Mouse (Mus musculus) olfactory bulb, adult 2 months (tissue): ENCODE results near the gene B4galt3. TPM values are rescaled to one million over a fixed set of nuclear protein-coding genes. Genes with fewer than 3 reads are reported as not detected.
"Not testable (repeated sequence)": the region's sequence is repeated elsewhere in the genome, so short reads cannot be mapped to it uniquely, and the experiment has no call there.

Experiments used
- H3K27ac ChIP-seq: fragments of 200-500 bp; 2 replicates; pipeline ENCODE4 v1.5.1; 2012; ENCODE audit warnings: low read depth, low read length; ENCODE audit not compliant: insufficient read depth
- H3K4me1 ChIP-seq: fragments of 200-500 bp; 2 replicates; pipeline ENCODE4 v1.6.1; 2012; ENCODE audit warnings: low read length; ENCODE audit not compliant: control insufficient read depth, insufficient read depth
- H3K4me3 ChIP-seq: fragments of 200-500 bp; 2 replicates; pipeline ENCODE4 v1.5.1; 2012; ENCODE audit warnings: mild to moderate bottlenecking, low read depth, low read length, moderate library complexity; ENCODE audit not compliant: insufficient read depth
- CTCF ChIP-seq: fragments of 200-500 bp; IDR thresholded peaks from 2 replicates; pipeline ENCODE4 v1.5.1; 2012; ENCODE audit warnings: low read depth, mild to moderate bottlenecking, low read length, moderate library complexity; ENCODE audit not compliant: insufficient read depth
- POLR2A ChIP-seq: fragments of 200-500 bp; IDR thresholded peaks from 2 replicates; pipeline ENCODE4 v1.6.1; 2012; ENCODE audit warnings: mild to moderate bottlenecking, low read depth, low read length, moderate library complexity; ENCODE audit not compliant: insufficient read depth
- WGBS: fragments of 180-500 bp; shearing (Covaris S2); methylation state at CpG from one replicate; pipeline ENCODE4 v1.1.7; 2018; 5-methylcytosine and 5-hydroxymethylcytosine counted together
- polyA plus RNA-seq: library from polyadenylated mRNA; stranded (reverse); fragments of >200 nt; gene quantifications from 2 replicates; pipeline ENCODE4 v1.2.4, GENCODE M21; 2012; ENCODE audit warnings: low replicate concordance; ENCODE audit not compliant: missing spikeins, insufficient read depth, insufficient read length

B4galt3 gene
- polyA plus RNA-seq, 1 experiment: not detected

GRCm38 (mm10) chr1:171237438-171237837 is 32.7 kb upstream of the B4galt3 start:
- 93% methylated on average over 6 of the region's 6 CpGs for WGBS
- H3K27ac ChIP-seq: no peak overlapping the region
- no peak overlapping the region for H3K4me3 ChIP-seq
- TF ChIP-seq CTCF (no peak), POLR2A (no peak)
- peaks cover 8% of the 10 kb centered on the region for H3K4me1 ChIP-seq

- Histone ChIP-seq H3K4me1 (peaks cover 8% of the 10 kb centered on the region), H3K27ac (no peak overlapping the region), H3K4me3 (no peak overlapping the region)
- TF ChIP-seq POLR2A (no peak), CTCF (peak; percentile 56)
- WGBS: 70% methylated on average over 14 of the region's 14 CpGs
Measured at GRCm38 (mm10) chr1:171238463-171238862, 31.7 kb upstream of the B4galt3 start.

- 58% methylated on average over 15 of the region's 15 CpGs for WGBS
- peaks cover 11% of the 10 kb centered on the region for H3K4me1 ChIP-seq
- TF ChIP-seq CTCF (no peak), POLR2A (no peak)
Measured at GRCm38 (mm10) chr1:171239992-171240744, 30.0 kb upstream of the B4galt3 start.

GRCm38 (mm10) chr1:171240911-171241310 is 29.2 kb upstream of the B4galt3 start:
- peaks cover 14% of the 10 kb centered on the region for H3K4me1 ChIP-seq
- TF ChIP-seq CTCF (no peak), POLR2A (no peak)
- H3K4me3 ChIP-seq: no peak overlapping the region
- 91% methylated on average over 10 of the region's 10 CpGs for WGBS
- no peak overlapping the region for H3K27ac ChIP-seq

More at GRCm38 (mm10) chr1:171239992-171240744, 30.0 kb upstream of the B4galt3 start:
- Histone ChIP-seq H3K27ac (no peak overlapping the region), H3K4me3 (no peak overlapping the region)

GRCm38 (mm10) chr1:171241952-171242351 is 28.2 kb upstream of the B4galt3 start:
- peaks cover 14% of the 10 kb centered on the region for H3K4me1 ChIP-seq
- 79% methylated on average over 12 of the region's 12 CpGs for WGBS
- H3K4me3 ChIP-seq, H3K27ac ChIP-seq: not testable (repeated sequence)

GRCm38 (mm10) chr1:171245353-171245752 is 24.8 kb upstream of the B4galt3 start:
- H3K4me3 ChIP-seq: no peak overlapping the region
- no peak for TF ChIP-seq CTCF
- TF ChIP-seq POLR2A: no peak
- H3K27ac ChIP-seq: no peak overlapping the region
- H3K4me1 ChIP-seq: peaks cover 27% of the 10 kb centered on the region
- 59% methylated on average over 8 of the region's 8 CpGs for WGBS

- H3K4me3 ChIP-seq: peak overlapping the region; percentile 97
- H3K4me1 ChIP-seq: peaks cover 33% of the 10 kb centered on the region
- under 1% methylated on average over 41 of the region's 41 CpGs for WGBS
- H3K27ac ChIP-seq: peak overlapping the region; percentile 97
- TF ChIP-seq CTCF: peak; percentile 85
- peak; percentile 78 for TF ChIP-seq POLR2A
Measured at GRCm38 (mm10) chr1:171246709-171247452, 23.2 kb upstream of the B4galt3 start.

GRCm38 (mm10) chr1:171247453-171247841 is 22.7 kb upstream of the B4galt3 start:
- WGBS: 13% methylated on average over 13 of the region's 13 CpGs
- TF ChIP-seq CTCF (no peak), POLR2A (no peak)
- Histone ChIP-seq H3K4me1 (peaks cover 39% of the 10 kb centered on the region), H3K27ac (peak overlapping the region; percentile 60), H3K4me3 (peak overlapping the region; percentile 41)

GRCm38 (mm10) chr1:171247916-171248315 is 22.2 kb upstream of the B4galt3 start:
- peak overlapping the region; percentile 60; the same call in 1 of the 2 replicates for H3K27ac ChIP-seq
- TF ChIP-seq POLR2A (no peak), CTCF (no peak)
- WGBS: 23% methylated on average over 4 of the region's 4 CpGs
- H3K4me3 ChIP-seq: no peak overlapping the region
- peaks cover 44% of the 10 kb centered on the region for H3K4me1 ChIP-seq
